Mouse (Mus musculus) bone marrow, adult 2 months (tissue): ENCODE results near the gene Arhgef5. TPM values are rescaled to one million over a fixed set of nuclear protein-coding genes. Genes with fewer than 3 reads are reported as not detected.

Experiments
- H3K27ac ChIP-seq: fragments of 200-500 bp; 2 replicates; pipeline ENCODE4 v1.5.1; 2012; ENCODE audit warnings: low read depth, mild to moderate bottlenecking, control low read depth, inconsistent platforms, low read length; ENCODE audit not compliant: control insufficient read depth, poor library complexity, insufficient read depth
- H3K4me1 ChIP-seq: fragments of 200-500 bp; 2 replicates; pipeline ENCODE4 v1.6.1; 2011; ENCODE audit warnings: low read length; ENCODE audit not compliant: control insufficient read depth, insufficient read depth
- H3K4me3 ChIP-seq: fragments of 200-500 bp; replicated peaks from 2 replicates; pipeline ENCODE3; 2011; ENCODE audit warnings: mild to moderate bottlenecking, low read depth, low read length, control low read depth; ENCODE audit not compliant: control insufficient read depth
- CTCF ChIP-seq: fragments of 200-500 bp; IDR thresholded peaks from 2 replicates; pipeline ENCODE4 v1.5.1; 2011; ENCODE audit warnings: low read length, control low read depth; ENCODE audit not compliant: control insufficient read depth, insufficient read depth
- POLR2A ChIP-seq: fragments of 200-500 bp; IDR thresholded peaks from 2 replicates; pipeline ENCODE4 v1.6.1; 2011; ENCODE audit warnings: low read depth, mild to moderate bottlenecking, control low read depth, low read length, borderline replicate concordance; ENCODE audit not compliant: control insufficient read depth
- WGBS: fragments of 180-500 bp; shearing (Covaris S2); methylation state at CpG from one replicate; pipeline ENCODE4 v1.1.7; 2018; 5-methylcytosine and 5-hydroxymethylcytosine counted together
- polyA plus RNA-seq: library from polyadenylated mRNA; stranded (reverse); fragments of >200 nt; gene quantifications from 2 replicates; pipeline ENCODE4 v1.2.4, GENCODE M21; 2011; ENCODE audit warnings: low replicate concordance; ENCODE audit not compliant: missing spikeins, insufficient read depth, insufficient read length

The Arhgef5 gene
- polyA plus RNA-seq, 1 experiment: 2.5 TPM

DNA sequence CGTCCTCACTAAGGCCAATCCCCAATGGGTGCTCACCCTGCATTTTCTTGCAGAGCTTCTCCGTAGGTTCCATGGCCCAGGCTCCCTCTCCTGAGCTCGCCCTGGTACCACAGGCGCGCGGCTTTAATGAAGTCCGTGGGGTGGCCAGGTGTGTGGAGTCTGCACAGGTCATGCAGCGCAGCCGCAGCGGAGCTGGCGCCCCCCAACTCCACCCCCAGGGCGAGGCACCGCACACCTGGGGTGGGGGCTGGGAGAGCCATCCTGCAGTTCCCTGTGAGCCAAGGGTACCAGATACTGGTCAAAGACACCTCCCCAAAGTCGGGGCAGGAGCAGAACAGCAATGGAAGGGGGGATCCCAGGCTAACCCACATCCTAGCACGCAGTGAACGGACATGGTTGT, 44.1 kb downstream of the Arhgef5 start, which contains the start of gene Nobox:
Nobox (minus strand) TSS at position 101 of the 400 bp plus-strand sequence.
- H3K27ac ChIP-seq: no peak within 1 kb of the TSS
- TF ChIP-seq POLR2A: no peak
- TF ChIP-seq CTCF: no peak
- 78% methylated on average over 16 of the region's 16 CpGs for WGBS
- no peak within 1 kb of the TSS for H3K4me3 ChIP-seq
- no peaks in the 10 kb centered on the region for H3K4me1 ChIP-seq

GRCm38 (mm10) chr6:43310071-43310470, 44.7 kb downstream of the Arhgef5 start:
- WGBS: 77% methylated on average over 6 of the region's 6 CpGs
- Histone ChIP-seq H3K4me1 (no peaks in the 10 kb centered on the region), H3K4me3 (no peak overlapping the region), H3K27ac (no peak overlapping the region)
- TF ChIP-seq CTCF (no peak), POLR2A (no peak)

- TF ChIP-seq POLR2A: no peak
- TF ChIP-seq CTCF: no peak
- Histone ChIP-seq H3K4me3 (no peak overlapping the region), H3K4me1 (no peaks in the 10 kb centered on the region), H3K27ac (no peak overlapping the region)
These were observed 47.2 kb downstream of the Arhgef5 start for GRCm38 (mm10) chr6:43312546-43312945.

DNA sequence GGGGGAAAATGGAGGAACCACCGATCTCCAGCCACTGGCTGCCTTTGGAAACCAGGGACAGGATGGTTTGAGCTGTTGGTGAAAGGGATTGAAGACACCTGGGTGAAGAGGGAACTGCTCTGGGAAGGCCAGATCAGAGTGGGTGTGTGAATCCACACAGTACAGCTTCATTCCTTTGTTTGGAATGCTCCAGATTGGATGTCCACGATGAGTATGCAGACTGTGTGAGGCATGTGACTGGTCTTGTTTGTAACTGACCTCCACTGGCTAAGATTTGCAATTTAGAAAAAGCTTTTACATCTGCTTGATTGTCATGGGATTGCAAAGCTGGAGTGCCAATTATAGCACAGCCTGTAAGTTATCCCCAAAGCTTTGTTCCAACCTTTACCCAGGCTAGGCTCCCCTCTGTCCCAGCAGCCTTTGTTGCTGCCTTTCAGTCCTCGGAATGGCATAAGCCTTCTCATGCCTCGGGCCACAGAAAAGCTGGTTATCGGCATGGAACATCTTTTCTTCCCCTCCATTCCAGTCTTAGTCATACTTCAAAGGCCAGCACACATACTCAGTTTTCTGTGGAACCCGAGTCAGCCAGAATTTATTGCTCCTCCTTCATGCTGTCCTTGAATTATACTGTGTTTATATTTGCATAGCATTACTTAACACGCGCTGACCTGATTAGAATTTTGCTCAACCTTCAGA, 47.7 kb downstream of the Arhgef5 start:
- Histone ChIP-seq H3K4me1 (no peaks in the 10 kb centered on the region), H3K4me3 (no peak overlapping the region), H3K27ac (no peak overlapping the region)
- no peak for TF ChIP-seq CTCF
- TF ChIP-seq POLR2A: no peak
- 76% methylated on average over 8 of the region's 8 CpGs for WGBS

DNA sequence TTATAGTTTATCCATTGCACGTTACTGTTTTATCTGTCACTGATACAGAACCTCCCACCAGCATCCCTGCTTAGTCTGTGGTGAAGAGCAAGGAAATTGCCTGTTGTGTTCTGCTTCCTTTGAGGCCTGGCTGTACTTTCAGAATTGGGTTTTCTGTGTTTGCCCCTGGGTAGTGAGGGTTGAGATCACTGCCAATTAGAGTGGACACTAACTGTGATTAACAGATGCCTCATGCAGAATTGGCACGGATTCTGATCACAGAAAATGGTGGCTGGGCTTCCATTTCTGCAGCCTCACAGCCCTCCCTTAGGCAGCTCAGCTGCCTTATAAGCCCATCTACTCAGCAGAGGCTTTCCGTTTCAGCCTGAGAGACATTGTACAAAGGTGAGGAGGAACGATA, 68.1 kb downstream of the Arhgef5 start:
- Histone ChIP-seq H3K4me3 (no peak overlapping the region), H3K27ac (no peak overlapping the region), H3K4me1 (no peaks in the 10 kb centered on the region)
- TF ChIP-seq POLR2A: no peak
- TF ChIP-seq CTCF: no peak
- 58% methylated on average over 4 of the region's 4 CpGs for WGBS

- Histone ChIP-seq H3K4me1 (no peaks in the 10 kb centered on the region), H3K27ac (no peak overlapping the region), H3K4me3 (no peak overlapping the region)
- WGBS: 58% methylated on average over 3 of the region's 3 CpGs
- TF ChIP-seq CTCF (no peak), POLR2A (no peak)
These were observed 70.3 kb downstream of the Arhgef5 start for GRCm38 (mm10) chr6:43335619-43336234.

GRCm38 (mm10) chr6:43337491-43337961, 72.1 kb downstream of the Arhgef5 start:
- 67% methylated on average over 10 of the region's 10 CpGs for WGBS
- H3K27ac ChIP-seq: no peak overlapping the region
- no peak overlapping the region for H3K4me3 ChIP-seq
- no peaks in the 10 kb centered on the region for H3K4me1 ChIP-seq
- no peak for TF ChIP-seq POLR2A
- no peak for TF ChIP-seq CTCF

DNA sequence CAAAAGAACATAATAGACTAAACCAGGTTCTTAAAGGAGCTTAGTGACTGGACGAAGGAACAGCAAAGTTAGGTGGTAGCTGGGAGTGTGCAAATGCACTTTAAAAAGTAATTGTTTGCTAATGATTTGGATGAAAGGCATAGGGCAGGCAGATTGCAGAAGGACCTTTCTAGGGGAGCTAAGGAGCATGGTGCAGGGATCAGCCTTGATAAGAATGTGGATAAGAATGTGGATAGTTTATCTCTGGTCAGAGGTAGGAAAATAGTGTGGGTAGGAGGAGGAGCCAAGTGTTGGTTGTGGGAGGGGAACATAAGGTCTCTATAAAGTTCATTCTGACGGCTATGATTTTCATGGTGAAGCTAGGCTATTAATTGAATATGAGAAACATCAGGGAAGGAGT, 73.4 kb downstream of the Arhgef5 start:
- Histone ChIP-seq H3K4me3 (no peak overlapping the region), H3K27ac (no peak overlapping the region), H3K4me1 (no peaks in the 10 kb centered on the region)
- 57% methylated on average over 2 of the region's 2 CpGs for WGBS
- TF ChIP-seq POLR2A (no peak), CTCF (no peak)

Other genes with a start within 250 kb of the Arhgef5 start
- gene Olfr441, start 159.2 kb upstream of the Arhgef5 start, polyA plus RNA-seq: not detected in 2 replicates
- not detected in 2 replicates for gene Olfr237-ps1, start 119.0 kb upstream of the Arhgef5 start, polyA plus RNA-seq
- gene Olfr437, start 102.3 kb upstream of the Arhgef5 start, polyA plus RNA-seq: not detected in 2 replicates
- gene Olfr13, start 93.4 kb upstream of the Arhgef5 start, polyA plus RNA-seq: not detected in 2 replicates
- not detected in 2 replicates for gene Olfr435, start 68.4 kb upstream of the Arhgef5 start, polyA plus RNA-seq
- gene Olfr434, start 52.6 kb upstream of the Arhgef5 start, polyA plus RNA-seq: not detected in 2 replicates
- gene Olfr47, start 34.1 kb upstream of the Arhgef5 start, polyA plus RNA-seq: not detected in 2 replicates
- not detected in 2 replicates for gene Nobox, start 44.0 kb downstream of the Arhgef5 start, polyA plus RNA-seq